Comparison of ENCODE assay signal across 10 mouse cellular contexts in genomic region chr6:107531526-107532080, GRCm38 (mm10). TPM values are rescaled to one million over a fixed set of nuclear protein-coding genes. Genes with fewer than 3 reads are reported as not detected.
DNase-seq lines count a peak whose midpoint lies in the region; ATAC-seq and TF ChIP-seq lines count a peak whose summit lies in the region.
"Had no signal": no experiment of that assay in that cellular context is flagged by ENCODE, and none has a peak within 500 bp of the region (broad histone marks: within the 10 kb centered on the region; RNA-seq: fewer than 3 reads in every experiment).

No protein-coding gene starts in this region.

- H3K4me1 ChIP-seq in embryonic facial prominence, embryonic 12.5 days, result peaks cover 8% of the 10 kb centered on the region; the same call in 1 of the 2 replicates
- H3K4me1 ChIP-seq in hindbrain, embryonic 15.5 days (replicated peaks), result peaks cover 31% of the 10 kb centered on the region
- H3K4me1 ChIP-seq in neural tube, embryonic 13.5 days (replicated peaks), result peaks cover 55% of the 10 kb centered on the region

- 39% methylated on average over 8 of the region's 8 CpGs for WGBS in embryonic facial prominence, embryonic 12.5 days
- 8% methylated on average over 8 of the region's 8 CpGs for WGBS in hindbrain, embryonic 15.5 days
- 24% methylated on average over 8 of the region's 8 CpGs for WGBS in neural tube, embryonic 13.5 days

- H3K36me3 ChIP-seq in embryonic facial prominence, embryonic 12.5 days, result no peaks in the 10 kb centered on the region
- H3K36me3 ChIP-seq in hindbrain, embryonic 15.5 days, result no peaks in the 10 kb centered on the region
- peaks cover 5% of the 10 kb centered on the region; the same call in 1 of the 2 replicates for H3K36me3 ChIP-seq in neural tube, embryonic 13.5 days

- H3K4me2 ChIP-seq in embryonic facial prominence, embryonic 12.5 days (replicated peaks), result peak overlapping the region; percentile 97
- H3K4me2 ChIP-seq in hindbrain, embryonic 15.5 days, result peak overlapping the region; percentile 71
- peak overlapping the region; percentile 68 for H3K4me2 ChIP-seq in neural tube, embryonic 13.5 days

- no peak overlapping the region for H3K27ac ChIP-seq in left cerebral cortex, adult 2 months
- H3K27ac ChIP-seq in embryonic facial prominence, embryonic 12.5 days, result no peak overlapping the region
- peak overlapping the region; percentile 95 for H3K27ac ChIP-seq in hindbrain, embryonic 15.5 days (replicated peaks)
- peak overlapping the region; percentile 96 for H3K27ac ChIP-seq in neural tube, embryonic 13.5 days (replicated peaks)

- no peak overlapping the region for H3K9ac ChIP-seq in embryonic facial prominence, embryonic 12.5 days
- H3K9ac ChIP-seq in hindbrain, embryonic 15.5 days, result peak overlapping the region; percentile 91
- H3K9ac ChIP-seq in neural tube, embryonic 13.5 days, result peak overlapping the region; percentile 96

- intact Hi-C loops in left cerebral cortex, adult 2 months (cut with DNase I), result loop anchor here (5.0 to 10.0 kb wide), 3 partner anchors 493 to 707 kb away; no protein-coding TSS in a partner anchor
- intact Hi-C loops in left cerebral cortex, postnatal 25 days (cut with DNase I), result loop anchor here (10.0 kb wide), 1 partner anchor 727 kb away; the partner anchor contains the start of gene Crbn

- DNase-seq in left cerebral cortex, adult 2 months (ENCODE audit: extremely low spot score in 1 of 2, low spot score in 2 of 2), result no peak
- no peak for DNase-seq in left cerebral cortex, postnatal 25 days (ENCODE audit: low spot score in 2 of 2)
- no peak for DNase-seq in c-Kit-positive CD71-positive TER-119-positive erythroid progenitor cells, embryonic 14.5 days (ENCODE audit: low spot score)
- DNase-seq: thymus, adult 2 months had no signal

- H3K9me3 ChIP-seq in embryonic facial prominence, embryonic 12.5 days, result no peaks in the 10 kb centered on the region
- H3K9me3 ChIP-seq in hindbrain, embryonic 15.5 days, result no peaks in the 10 kb centered on the region
- no peaks in the 10 kb centered on the region for H3K9me3 ChIP-seq in neural tube, embryonic 13.5 days

- no peak for TF ChIP-seq CTCF in left cerebral cortex, adult 2 months (IDR thresholded peaks at IDR 0.05)

- peaks cover 18% of the 10 kb centered on the region for H3K27me3 ChIP-seq in embryonic facial prominence, embryonic 12.5 days
- H3K27me3 ChIP-seq in hindbrain, embryonic 15.5 days, result no peaks in the 10 kb centered on the region
- no peaks in the 10 kb centered on the region for H3K27me3 ChIP-seq in neural tube, embryonic 13.5 days

- ATAC-seq in embryonic facial prominence, embryonic 12.5 days (ENCODE audit: insufficient number of reproducible peaks, insufficient read depth, low FRiP score, low TSS enrichment), result no peak
- ATAC-seq in hindbrain, embryonic 15.5 days (ENCODE audit: low FRiP score, low read depth), result no peak
- ATAC-seq in neural tube, embryonic 13.5 days (ENCODE audit: low read depth), result no peak
- ATAC-seq in erythroblast, adult 5-6 weeks (replicated peaks; ENCODE audit: low FRiP score, poor library complexity, severe bottlenecking), result no peak
- no peak for ATAC-seq in CD4-positive, CD25-positive, alpha-beta regulatory T cell, adult 4 months

- H3K4me3 ChIP-seq in left cerebral cortex, adult 2 months, result peak overlapping the region; percentile 88
- peak overlapping the region; percentile 64 for H3K4me3 ChIP-seq in embryonic facial prominence, embryonic 12.5 days
- peak overlapping the region; percentile 77 for H3K4me3 ChIP-seq in hindbrain, embryonic 15.5 days
- H3K4me3 ChIP-seq in neural tube, embryonic 13.5 days, result peak overlapping the region; percentile 90

RNA-seq across cellular contexts. Expression of gene Lrrn1, which starts 2.0 kb away (rescaled TPM):
- 10 to 100 TPM; 49.7 to 52.7 TPM for total RNA-seq in left cerebral cortex, adult 2 months (2021)
- 10 to 100 TPM; 54.9 to 59.1 TPM for total RNA-seq in left cerebral cortex, postnatal 25 days (2021)
- polyA plus RNA-seq in embryonic facial prominence, embryonic 12.5 days (2016; fragmentation: Nextera tagmentation; extraction: Ambion mirVana), result 38.6 and 50.7 TPM in 2 replicates
- 70.4 and 78.2 TPM in 2 replicates for polyA plus RNA-seq in hindbrain, embryonic 15.5 days (2015; fragmentation: Nextera tagmentation; extraction: Ambion mirVana)
- polyA plus RNA-seq in neural tube, embryonic 13.5 days (2015; fragmentation: Nextera tagmentation; extraction: Ambion mirVana), result 92.8 and 101 TPM in 2 replicates
- total RNA-seq in erythroblast, adult 5-6 weeks (2015; ENCODE audit: low replicate concordance), result not detected in 2 replicates
- total RNA-seq in erythroblast, adult 5-6 weeks (2017; ENCODE audit: low replicate concordance), result 0.17 TPM in 1 of 2 replicates, not detected in the other
- polyA plus RNA-seq in CD4-positive, CD25-positive, alpha-beta regulatory T cell, adult 4 months (2017; shearing (Covaris generic)), result not detected
- total RNA-seq: megakaryocyte progenitor cell, adult 5-6 weeks had no signal

Comparison
In these comparisons a context has a peak if more than half of its experiments do, and no peak if none do; other contexts are left out.
1. H3K27ac ChIP-seq: peak in hindbrain, embryonic 15.5 days (single experiment) and neural tube, embryonic 13.5 days (single experiment); none in left cerebral cortex, adult 2 months (single experiment) and embryonic facial prominence, embryonic 12.5 days (single experiment).
2. RNA of gene Lrrn1, which starts 2.0 kb away (polyA plus RNA-seq): 92.8 to 101 TPM in neural tube, embryonic 13.5 days, 70.4 to 78.2 TPM in hindbrain, embryonic 15.5 days and 38.6 to 50.7 TPM in embryonic facial prominence, embryonic 12.5 days; not detected in CD4-positive, CD25-positive, alpha-beta regulatory T cell, adult 4 months; every median in the first group is over 10 times any median in the second.
3. Peak in every context shown above with its lines, with median percentiles within 50 percentile points of each other: H3K4me3 ChIP-seq and H3K4me2 ChIP-seq.